ENCODE assay signal across 24 mouse cellular contexts in the genomic region with DNA sequence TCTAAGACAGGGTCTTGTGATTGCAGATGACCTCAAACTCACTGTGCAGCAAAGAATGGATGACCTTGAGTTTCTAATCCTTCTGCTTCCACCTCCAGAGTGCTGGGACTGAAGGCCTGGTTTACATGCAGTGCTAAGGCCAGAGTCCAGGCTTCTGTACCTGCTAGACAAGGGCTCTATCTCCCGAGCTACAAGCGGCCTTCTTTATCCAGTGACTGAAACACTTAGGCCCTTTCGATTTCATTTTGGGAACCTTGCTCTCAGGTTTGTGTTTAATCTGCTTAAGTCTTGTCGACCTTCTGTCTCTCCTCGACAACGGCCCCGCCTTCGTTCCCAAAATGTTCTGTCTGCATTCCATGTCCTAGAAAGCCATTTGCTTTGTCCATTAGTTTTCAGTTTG. TPM values are rescaled to one million over a fixed set of nuclear protein-coding genes. Genes with fewer than 3 reads are reported as not detected.
DNase-seq lines count a peak whose midpoint lies in the region; ATAC-seq and TF ChIP-seq lines count a peak whose summit lies in the region.
"Had no signal": no experiment of that assay in that cellular context is flagged by ENCODE, and none has a peak within 500 bp of the region (broad histone marks: within the 10 kb centered on the region; RNA-seq: fewer than 3 reads in every experiment).

No protein-coding gene starts in this region.

- no peak for DNase-seq in heart, adult 2 months
- no peak for DNase-seq in heart, postnatal 25 days (ENCODE audit: low spot score)
- DNase-seq in heart, postnatal 0 days (ENCODE audit: low spot score), result no peak
- DNase-seq in heart, postnatal 36 days, result no peak
- DNase-seq in ES-E14 (ENCODE audit: low read depth, low spot score) (no peak), R1 (ENCODE audit: low read depth, low spot score) (peak; percentile 39)
- no peak for DNase-seq in cerebellum, adult 11 months
- DNase-seq in cerebellum, postnatal 25 days, result no peak
- DNase-seq: adrenal gland, adult 8-10 months; adrenal gland, postnatal 14 days; adrenal gland, postnatal 36 days; cerebellum, adult 18-20 months; cerebellum, adult 8-10 months; cerebellum, adult 9-11 months; cerebellum, postnatal 14 days; forebrain, postnatal 0 days had no signal

- no peaks in the 10 kb centered on the region for H3K79me2 ChIP-seq in heart, adult 2 months (replicated peaks; ENCODE audit: control insufficient read depth, insufficient read depth, low read length)

- no peaks in the 10 kb centered on the region for H3K27me3 ChIP-seq in heart, adult 2 months (ENCODE audit: control insufficient read depth, insufficient read depth, low read length)
- H3K27me3 ChIP-seq in heart, postnatal 0 days (ENCODE audit: control insufficient read depth, insufficient read depth, low read length), result no peaks in the 10 kb centered on the region
- H3K27me3 ChIP-seq: embryonic facial prominence, embryonic 12.5 days; forebrain, embryonic 13.5 days; forebrain, embryonic 15.5 days had no signal

- H3K4me3 ChIP-seq in heart, adult 2 months, result no peak overlapping the region
- no peak overlapping the region for H3K4me3 ChIP-seq in heart, postnatal 0 days (ENCODE audit: low read depth, low read length)
- H3K4me3 ChIP-seq in ES-E14 (ENCODE audit: insufficient read depth in 1 of 2, low read depth in 1 of 2, low read length in 2 of 2, poor library complexity in 1 of 2, severe bottlenecking in 1 of 2), result no peak overlapping the region
- H3K4me3 ChIP-seq: embryonic facial prominence, embryonic 10.5 days; embryonic facial prominence, embryonic 12.5 days; forebrain, embryonic 13.5 days; forebrain, embryonic 15.5 days had no signal

- H3K4me2 ChIP-seq in heart, postnatal 0 days (ENCODE audit: low read depth, low read length), result no peak overlapping the region
- H3K4me2 ChIP-seq: embryonic facial prominence, embryonic 12.5 days; forebrain, embryonic 13.5 days; forebrain, embryonic 15.5 days had no signal

- ATAC-seq in heart, postnatal 0 days (ENCODE audit: insufficient read depth, low read depth), result no peak
- ATAC-seq: activated CD4-positive, CD25-positive, alpha-beta regulatory T cell, adult 4 months; forebrain, embryonic 13.5 days; forebrain, embryonic 15.5 days; forebrain, postnatal 0 days; Patski had no signal

- no peak for TF ChIP-seq CTCF in heart, adult 2 months (IDR thresholded peaks at IDR 0.05)
- no peak for TF ChIP-seq CTCF in heart, postnatal 0 days (IDR thresholded peaks at IDR 0.05; ENCODE audit: low read depth)

- no peak for TF ChIP-seq EP300 in heart, adult 2 months (IDR thresholded peaks at IDR 0.05; ENCODE audit: insufficient read depth, low read depth, low read length)
- TF ChIP-seq EP300 in heart, postnatal 0 days (IDR thresholded peaks at IDR 0.05; ENCODE audit: low read depth), result no peak

- 59% methylated on average over 8 of the region's 8 CpGs for WGBS in heart, adult 2 months
- 62% methylated on average over 8 of the region's 8 CpGs for WGBS in heart, postnatal 0 days

- H3K36me3 ChIP-seq in heart, adult 2 months (ENCODE audit: control insufficient read depth, insufficient read depth, low read length), result no peaks in the 10 kb centered on the region
- no peaks in the 10 kb centered on the region for H3K36me3 ChIP-seq in heart, postnatal 0 days (replicated peaks; ENCODE audit: control insufficient read depth, insufficient read depth, low read length)
- no peaks in the 10 kb centered on the region for H3K36me3 ChIP-seq in ES-E14 (ENCODE audit: control insufficient read depth, insufficient read depth, low read length, poor library complexity, severe bottlenecking)
- H3K36me3 ChIP-seq: embryonic facial prominence, embryonic 10.5 days; embryonic facial prominence, embryonic 12.5 days; forebrain, embryonic 15.5 days; G1E had no signal

- H3K27ac ChIP-seq in heart, adult 2 months, result peak overlapping the region; percentile 49
- H3K27ac ChIP-seq in heart, postnatal 0 days (ENCODE audit: low read depth), result 0 out of 2 replicates have a peak overlapping the region, but pooled peaks have one; percentile 9
- no peak overlapping the region for H3K27ac ChIP-seq in ES-E14 (ENCODE audit: insufficient read depth, low read depth, low read length, poor library complexity, severe bottlenecking)
- H3K27ac ChIP-seq: embryonic facial prominence, embryonic 10.5 days; embryonic facial prominence, embryonic 12.5 days; forebrain, embryonic 13.5 days; forebrain, embryonic 15.5 days had no signal

- H3K9ac ChIP-seq in heart, adult 2 months (ENCODE audit: low read depth, low read length), result no peak overlapping the region
- H3K9ac ChIP-seq in heart, postnatal 0 days (replicated peaks; ENCODE audit: low read depth, low read length), result no peak overlapping the region
- H3K9ac ChIP-seq in ES-E14 (ENCODE audit: insufficient read depth, low read depth, low read length, poor library complexity, severe bottlenecking), result no peak overlapping the region
- H3K9ac ChIP-seq: embryonic facial prominence, embryonic 12.5 days; forebrain, embryonic 13.5 days; forebrain, embryonic 15.5 days; forebrain, postnatal 0 days had no signal

- intact Hi-C loops in heart, adult 2 months (cut with DNase I), result no loop called here
- intact Hi-C loops in heart, postnatal 25 days (cut with DNase I), result no loop called here
- intact Hi-C loops in heart, postnatal 36 days (cut with DNase I), result no loop called here

- no peaks in the 10 kb centered on the region for H3K9me3 ChIP-seq in heart, postnatal 0 days (replicated peaks; ENCODE audit: control insufficient read depth, low read length)
- no peaks in the 10 kb centered on the region for H3K9me3 ChIP-seq in ES-E14 (ENCODE audit: control insufficient read depth, insufficient read depth, low read depth, low read length)
- H3K9me3 ChIP-seq: embryonic facial prominence, embryonic 10.5 days; embryonic facial prominence, embryonic 12.5 days; forebrain, embryonic 13.5 days; forebrain, embryonic 15.5 days; G1E had no signal

- TF ChIP-seq POLR2A in heart, adult 2 months (IDR thresholded peaks at IDR 0.05; ENCODE audit: insufficient read depth, low read depth, low read length), result no peak

- in situ Hi-C loops in ES-E14 (cut with MboI; ENCODE audit: low sequenced_read_pairs in 2 of 2, unreplicated experiment in 2 of 2), result no loop called here

- peaks cover 1% of the 10 kb centered on the region for H3K4me1 ChIP-seq in heart, adult 2 months (ENCODE audit: control insufficient read depth, insufficient read depth, low read length)
- H3K4me1 ChIP-seq in heart, postnatal 0 days (ENCODE audit: control insufficient read depth, insufficient read depth), result peaks cover 7% of the 10 kb centered on the region; the same call in 1 of the 2 replicates
- peaks cover 0 to 4% of the 10 kb centered on the region in 2 experiments; a peak in 1 of 4 replicates for H3K4me1 ChIP-seq in ES-E14 (ENCODE audit: control insufficient read depth in 2 of 2, insufficient read depth in 2 of 2, low read length in 2 of 2, poor library complexity in 1 of 2)
- H3K4me1 ChIP-seq: embryonic facial prominence, embryonic 10.5 days; embryonic facial prominence, embryonic 12.5 days; forebrain, embryonic 13.5 days; forebrain, embryonic 15.5 days had no signal

TF ChIP-seq in ES-E14, 5 proteins besides CTCF, POLR2A, EP300 and RAD21:
- TF ChIP-seq HCFC1 (IDR thresholded peaks at IDR 0.05; ENCODE audit: borderline replicate concordance, insufficient read depth, low read length) (no peak), CHD2 (IDR thresholded peaks at IDR 0.05; ENCODE audit: low read depth, low read length) (no peak), ZNF384 (IDR thresholded peaks at IDR 0.05; ENCODE audit: low read depth, low read length) (0 out of 2 replicates have a peak, but pooled peaks have one; percentile 62)

RNA-seq across cellular contexts. Expression of gene Ryr2, which starts 8.8 kb away (rescaled TPM):
- 1,000 to 10,000 TPM in 1 of 2 experiments, 100 to 1,000 TPM in 1; 877 to 1,020 TPM for total RNA-seq in heart, adult 2 months (2021)
- 127 and 264 TPM in 2 replicates for polyA plus RNA-seq in heart, adult 2 months (2012; rRNA removed)
- total RNA-seq in heart, postnatal 25 days (2021), result 1,000 to 10,000 TPM in 1 of 2 experiments, 100 to 1,000 TPM in 1; 936 to 1,019 TPM
- 317 and 396 TPM in 2 replicates for total RNA-seq in heart, postnatal 0 days (2014; rRNA removed; ENCODE audit: low replicate concordance)
- polyA plus RNA-seq in heart, postnatal 0 days (2015; fragmentation: Nextera tagmentation; extraction: Ambion mirVana), result 48.2 and 61.4 TPM in 2 replicates
- total RNA-seq in heart, postnatal 36 days (2021), result 1,000 to 10,000 TPM in 1 of 2 experiments, 100 to 1,000 TPM in 1; 988 to 1,013 TPM
- total RNA-seq in ES-E14 (2012; rRNA removed), result 7.0 and 8.1 TPM in 2 replicates
- polyA plus RNA-seq: activated CD4-positive, CD25-positive, alpha-beta regulatory T cell, adult 4 months; C2C12; G1E; Patski had no signal

Comparison
In these comparisons a context has a peak if more than half of its experiments do, and no peak if none do; other contexts are left out.
1. RNA of gene Ryr2, which starts 8.8 kb away (total RNA-seq): 877 to 1,020 TPM in heart, adult 2 months, 936 to 1,019 TPM in heart, postnatal 25 days, 988 to 1,013 TPM in heart, postnatal 36 days and 317 to 396 TPM in heart, postnatal 0 days; 7.0 to 8.1 TPM in ES-E14; every median in the first group is over 10 times any median in the second.